Mouse (Mus musculus) forebrain, embryonic 16.5 days (tissue): Measurements from ENCODE around the gene AC161166.1. TPM values are rescaled to one million over a fixed set of nuclear protein-coding genes. Genes with fewer than 3 reads are reported as not detected.

Source experiments
- ATAC-seq: fragments of 200-750 bp; cut with Nextera tagmentation; 2 replicates; pipeline ENCODE4 v1.8.0; 2017; ENCODE audit warnings: mild to moderate bottlenecking, moderate library complexity
- H3K27ac ChIP-seq: fragments of 300-500 bp; sonication (generic); 2 replicates; pipeline ENCODE4 v1.5.1; 2014; ENCODE audit warnings: low read length, control low read depth
- H3K27me3 ChIP-seq: fragments of 300-500 bp; sonication (generic); replicated peaks from 2 replicates; pipeline ENCODE4 v1.6.1; 2014; ENCODE audit warnings: low read length; ENCODE audit not compliant: control insufficient read depth, insufficient read depth
- H3K36me3 ChIP-seq: fragments of 300-500 bp; sonication (generic); 2 replicates; pipeline ENCODE4 v1.6.1; 2014; ENCODE audit not compliant: control insufficient read depth, insufficient read depth
- H3K4me1 ChIP-seq: fragments of 300-500 bp; sonication (generic); replicated peaks from 2 replicates; pipeline ENCODE4 v1.6.1; 2014; ENCODE audit warnings: low read length; ENCODE audit not compliant: control insufficient read depth, insufficient read depth
- H3K4me2 ChIP-seq: fragments of 300-500 bp; sonication (generic); 2 replicates; pipeline ENCODE4 v1.6.1; 2014; ENCODE audit warnings: mild to moderate bottlenecking, low read length, control low read depth
- H3K4me3 ChIP-seq: fragments of 300-500 bp; sonication (generic); replicated peaks from 2 replicates; pipeline ENCODE4 v1.5.1; 2014; ENCODE audit warnings: mild to moderate bottlenecking, low read length, control low read depth
- H3K9ac ChIP-seq: fragments of 300-500 bp; sonication (generic); replicated peaks from 2 replicates; pipeline ENCODE4 v1.6.1; 2014; ENCODE audit warnings: low read depth, low read length, control low read depth
- H3K9me3 ChIP-seq: fragments of 300-500 bp; sonication (generic); 2 replicates; pipeline ENCODE4 v1.6.1; 2016; ENCODE audit warnings: low read length; ENCODE audit not compliant: control insufficient read depth
- WGBS: fragments of 180-500 bp; shearing (Covaris S2); extraction: QIAGEN DNeasy Blood & Tissue Kit; methylation state at CpG from one replicate; pipeline ENCODE4 v1.1.7; 2014; 5-methylcytosine and 5-hydroxymethylcytosine counted together
- polyA plus RNA-seq: library from polyadenylated mRNA; unstranded; fragments of >200 nt; fragmentation: Nextera tagmentation; extraction: Ambion mirVana; gene quantifications from 2 replicates; pipeline ENCODE4 v1.2.1, GENCODE M21; 2015

AC161166.1 gene
- polyA plus RNA-seq, result 1.2 and 1.9 TPM in 2 replicates

GRCm38 (mm10) chr7:24512355-24512754 lies at the start of gene AC161166.1:
Gene AC161166.1 (minus strand): TSS chr7:24512455.
- Histone ChIP-seq H3K27me3 (no peaks in the 10 kb centered on the region), H3K4me2 (no peak within 1 kb of the TSS), H3K36me3 (peaks cover 13% of the 10 kb centered on the region), H3K9ac (no peak within 1 kb of the TSS), H3K9me3 (no peaks in the 10 kb centered on the region), H3K27ac (no peak within 1 kb of the TSS), H3K4me3 (no peak within 1 kb of the TSS), H3K4me1 (peaks cover 23% of the 10 kb centered on the region)
- ATAC-seq, result no peak
- 88% methylated on average over 7 of the region's 7 CpGs for WGBS

GRCm38 (mm10) chr7:24561450-24561849 lies 49.2 kb upstream of the AC161166.1 start:
- Histone ChIP-seq H3K9ac (no peak overlapping the region), H3K27me3 (no peaks in the 10 kb centered on the region), H3K4me3 (no peak overlapping the region), H3K27ac (no peak overlapping the region), H3K4me2 (no peak overlapping the region), H3K9me3 (no peaks in the 10 kb centered on the region), H3K36me3 (peaks cover 7% of the 10 kb centered on the region; the same call in 1 of the 2 replicates), H3K4me1 (no peaks in the 10 kb centered on the region)
- ATAC-seq, result no peak
- 93% methylated on average over 4 of the region's 4 CpGs for WGBS

- Histone ChIP-seq H3K4me2 (no peak overlapping the region), H3K9me3 (no peaks in the 10 kb centered on the region), H3K4me1 (no peaks in the 10 kb centered on the region), H3K36me3 (peaks cover 5% of the 10 kb centered on the region), H3K9ac (no peak overlapping the region), H3K4me3 (no peak overlapping the region), H3K27ac (no peak overlapping the region), H3K27me3 (no peaks in the 10 kb centered on the region)
- no peak for ATAC-seq
- 92% methylated on average over 10 of the region's 10 CpGs for WGBS
Measured at GRCm38 (mm10) chr7:24555786-24556185, 43.5 kb upstream of the AC161166.1 start.

- Histone ChIP-seq H3K4me3 (no peak overlapping the region), H3K9ac (no peak overlapping the region), H3K4me2 (no peak overlapping the region), H3K27ac (no peak overlapping the region), H3K27me3 (no peaks in the 10 kb centered on the region), H3K9me3 (no peaks in the 10 kb centered on the region), H3K36me3 (peaks cover 7% of the 10 kb centered on the region), H3K4me1 (peaks cover 7% of the 10 kb centered on the region)
- ATAC-seq, result no peak
- 95% methylated on average over 12 of the region's 12 CpGs for WGBS
Measured at GRCm38 (mm10) chr7:24551985-24552759, 39.9 kb upstream of the AC161166.1 start.

- 24% methylated on average over 13 of the region's 13 CpGs for WGBS
- Histone ChIP-seq H3K9ac (peak overlapping the region; percentile 83), H3K4me2 (peak overlapping the region; percentile 63), H3K27me3 (no peaks in the 10 kb centered on the region), H3K4me1 (peaks cover 13% of the 10 kb centered on the region), H3K4me3 (peak overlapping the region; percentile 83), H3K36me3 (peaks cover 2% of the 10 kb centered on the region; the same call in 1 of the 2 replicates), H3K27ac (no peak overlapping the region), H3K9me3 (no peaks in the 10 kb centered on the region)
- ATAC-seq, result peak; percentile 13; the same call in 1 of the 2 replicates
Measured at GRCm38 (mm10) chr7:24547534-24548036, 35.3 kb upstream of the AC161166.1 start.

GRCm38 (mm10) chr7:24546634-24547389 lies 34.6 kb upstream of the AC161166.1 start:
- Histone ChIP-seq H3K4me3 (peak overlapping the region; percentile 83), H3K27me3 (no peaks in the 10 kb centered on the region), H3K36me3 (peaks cover 2% of the 10 kb centered on the region; the same call in 1 of the 2 replicates), H3K4me1 (peaks cover 13% of the 10 kb centered on the region), H3K9me3 (no peaks in the 10 kb centered on the region), H3K9ac (peak overlapping the region; percentile 83), H3K4me2 (peak overlapping the region; percentile 80), H3K27ac (peak overlapping the region; percentile 56; the same call in 1 of the 2 replicates)
- WGBS, result under 1% methylated on average over 57 of the region's 57 CpGs
- peak; percentile 98 for ATAC-seq

- H3K27me3 ChIP-seq, result no peaks in the 10 kb centered on the region
- peak; percentile 6; the same call in 1 of the 2 replicates for ATAC-seq
- H3K4me3 ChIP-seq, result peak within 1 kb of the TSS; percentile 83
- peak within 1 kb of the TSS; percentile 80 for H3K4me2 ChIP-seq
- H3K9me3 ChIP-seq, result no peaks in the 10 kb centered on the region
- WGBS, result 30% methylated on average over 13 of the region's 13 CpGs
- peaks cover 13% of the 10 kb centered on the region for H3K4me1 ChIP-seq
- peak within 1 kb of the TSS; percentile 83 for H3K9ac ChIP-seq
- H3K36me3 ChIP-seq, result peaks cover 2% of the 10 kb centered on the region; the same call in 1 of the 2 replicates
- H3K27ac ChIP-seq, result peak within 1 kb of the TSS; percentile 56; the same call in 1 of the 2 replicates
Measured at GRCm38 (mm10) chr7:24546068-24546614, 33.9 kb upstream of the AC161166.1 start, which contains the start of the genes Pinlyp and Xrcc1. Gene Pinlyp (minus strand): TSS chr7:24546118. Gene Xrcc1 (plus strand): TSS chr7:24546289.

GRCm38 (mm10) chr7:24544506-24544905 lies 32.3 kb upstream of the AC161166.1 start:
- no peak for ATAC-seq
- Histone ChIP-seq H3K9me3 (no peaks in the 10 kb centered on the region), H3K36me3 (peaks cover 2% of the 10 kb centered on the region; the same call in 1 of the 2 replicates), H3K27ac (no peak overlapping the region), H3K4me2 (no peak overlapping the region), H3K4me3 (no peak overlapping the region), H3K9ac (no peak overlapping the region), H3K27me3 (no peaks in the 10 kb centered on the region), H3K4me1 (peaks cover 13% of the 10 kb centered on the region)
- WGBS, result 84% methylated on average over 2 of the region's 2 CpGs
